Mouse (Mus musculus) C2C12 (cell line): ENCODE data around the gene Sall4.

Experiments used
- CTCF ChIP-seq: IDR thresholded peaks from one replicate; pipeline ENCODE4 v1.5.1; 2011; ENCODE audit not compliant: control insufficient read depth, insufficient read depth, insufficient read length
- MAX ChIP-seq: IDR thresholded peaks from one replicate; pipeline ENCODE4 v1.6.1; 2011; ENCODE audit warnings: mild to moderate bottlenecking, control low read depth
- MYOG ChIP-seq: IDR thresholded peaks from one replicate; pipeline ENCODE4 v1.6.1; 2011; ENCODE audit not compliant: control insufficient read depth, insufficient read length; ENCODE audit errors: extremely low read depth
- USF1 ChIP-seq: IDR thresholded peaks from one replicate; pipeline ENCODE4 v1.6.1; 2011; ENCODE audit warnings: low read depth, mild to moderate bottlenecking, control low read depth, moderate library complexity

- TF ChIP-seq CTCF, result no peak
- no peak for TF ChIP-seq USF1
- TF ChIP-seq MYOG, result no peak
- no peak for TF ChIP-seq MAX
Observed at GRCm38 (mm10) chr2:168729736-168730135, 38.0 kb downstream of the Sall4 start.
